Mouse (Mus musculus) heart, postnatal 0 days (tissue): ENCODE results near the gene Gabarapl1.

Source experiments
- CTCF ChIP-seq: IDR thresholded peaks from 2 replicates; pipeline ENCODE4 v1.5.1; 2016; ENCODE audit warnings: antibody characterized with exemption, control low read depth, low read depth
- EP300 ChIP-seq: IDR thresholded peaks from 2 replicates; pipeline ENCODE4 v1.6.1; 2016; ENCODE audit warnings: antibody characterized with exemption, low read depth

GRCm38 (mm10) chr6:129538555-129538954, 5.6 kb downstream of the Gabarapl1 start:
- no peak for TF ChIP-seq CTCF
- no peak for TF ChIP-seq EP300
